Mouse (Mus musculus): ENCODE data around the gene AL607142.1. TPM values are rescaled to one million over a fixed set of nuclear protein-coding genes. Genes with fewer than 3 reads are reported as not detected.

AL607142.1 gene
- total RNA-seq, 2 experiments from 2014 or later: not detected

GRCm38 (mm10) chr4:120091997-120092783 is 27.4 kb downstream of the AL607142.1 start:
- intact Hi-C loops (cut with DNase I): no loop called here
- peak; percentile 33 to 51 for DNase-seq

GRCm38 (mm10) chr4:120096935-120097334 is 32.1 kb downstream of the AL607142.1 start:
- no peak for DNase-seq
- intact Hi-C loops (cut with DNase I): no loop called here

GRCm38 (mm10) chr4:120101186-120101585 is 36.4 kb downstream of the AL607142.1 start:
- DNase-seq: no peak
- intact Hi-C loops (cut with DNase I): loop anchor here (5.0 kb wide), 3 partner anchors 69 to 294 kb away; no protein-coding TSS in a partner anchor

- intact Hi-C loops (cut with DNase I): loop anchor here (2.0 to 5.0 kb wide), 4 partner anchors 72 to 297 kb away; no protein-coding TSS in a partner anchor
These were observed 39.8 kb downstream of the AL607142.1 start for GRCm38 (mm10) chr4:120104599-120104998.

GRCm38 (mm10) chr4:120106362-120106761 is 41.6 kb downstream of the AL607142.1 start:
- no peak for DNase-seq
- intact Hi-C loops (cut with DNase I): no loop called here

More at GRCm38 (mm10) chr4:120104599-120104998, 39.8 kb downstream of the AL607142.1 start:
- peak; percentile 58 to 66 for DNase-seq

GRCm38 (mm10) chr4:120107787-120108186 is 43.0 kb downstream of the AL607142.1 start:
- intact Hi-C loops (cut with DNase I): no loop called here
- DNase-seq: no peak

GRCm38 (mm10) chr4:120115516-120115915 is 50.7 kb downstream of the AL607142.1 start:
- intact Hi-C loops (cut with DNase I): no loop called here
- no peak for DNase-seq

- intact Hi-C loops (cut with DNase I): no loop called here
- no peak for DNase-seq
These were observed 51.5 kb downstream of the AL607142.1 start for GRCm38 (mm10) chr4:120116312-120116711.

GRCm38 (mm10) chr4:120120276-120120675 is 55.5 kb downstream of the AL607142.1 start:
- intact Hi-C loops (cut with DNase I): loop anchor here (10.0 kb wide), 1 partner anchor 205 kb away; no protein-coding TSS in a partner anchor
- DNase-seq: peak; percentile 41 to 46

- no peak for DNase-seq
- intact Hi-C loops (cut with DNase I): loop anchor here (5.0 to 10.0 kb wide), 2 partner anchors 200 to 258 kb away; no protein-coding TSS in a partner anchor
These were observed 59.9 kb downstream of the AL607142.1 start for GRCm38 (mm10) chr4:120124656-120125055.

- peak; percentile 64 to 67 for DNase-seq
- intact Hi-C loops (cut with DNase I): loop anchor here (5.0 to 10.0 kb wide), 2 partner anchors 199 to 256 kb away; no protein-coding TSS in a partner anchor
These were observed 61.3 kb downstream of the AL607142.1 start for GRCm38 (mm10) chr4:120126047-120126446.

- intact Hi-C loops (cut with DNase I): loop anchor here (5.0 to 10.0 kb wide), 2 partner anchors 197 to 255 kb away; no protein-coding TSS in a partner anchor
- no peak for DNase-seq
These were observed 62.5 kb downstream of the AL607142.1 start for GRCm38 (mm10) chr4:120127333-120127732.

GRCm38 (mm10) chr4:120128033-120128432 is 63.2 kb downstream of the AL607142.1 start:
- peak in 1 of 2 experiments; percentile 50 for DNase-seq
- intact Hi-C loops (cut with DNase I): loop anchor here (5.0 to 10.0 kb wide), 2 partner anchors 197 to 254 kb away; no protein-coding TSS in a partner anchor

- peak in 1 of 2 experiments; percentile 29 for DNase-seq
- intact Hi-C loops (cut with DNase I): loop anchor here (5.0 to 10.0 kb wide), 2 partner anchors 195 to 253 kb away; no protein-coding TSS in a partner anchor
These were observed 64.6 kb downstream of the AL607142.1 start for GRCm38 (mm10) chr4:120129233-120129885.

- DNase-seq: no peak
- intact Hi-C loops (cut with DNase I): no loop called here
These were observed 66.1 kb downstream of the AL607142.1 start for GRCm38 (mm10) chr4:120130926-120131325.

GRCm38 (mm10) chr4:120131441-120132220 is 66.8 kb downstream of the AL607142.1 start:
- no peak for DNase-seq
- intact Hi-C loops (cut with DNase I): no loop called here

- intact Hi-C loops (cut with DNase I): no loop called here
- no peak for DNase-seq
These were observed 69.4 kb downstream of the AL607142.1 start for GRCm38 (mm10) chr4:120134223-120134622.

- intact Hi-C loops (cut with DNase I): no loop called here
- no peak for DNase-seq
These were observed 77.0 kb downstream of the AL607142.1 start for GRCm38 (mm10) chr4:120141810-120142209.

- intact Hi-C loops (cut with DNase I): no loop called here
- DNase-seq: peak in 1 of 2 experiments; percentile 31
These were observed 78.1 kb downstream of the AL607142.1 start for GRCm38 (mm10) chr4:120142905-120143304.
